In genomic region chr11:87574520-87575180, GRCm38 (mm10) we compare ENCODE assay signal across 33 mouse cellular contexts. TPM values are rescaled to one million over a fixed set of nuclear protein-coding genes. Genes with fewer than 3 reads are reported as not detected.
DNase-seq lines count a peak whose midpoint lies in the region; ATAC-seq and TF ChIP-seq lines count a peak whose summit lies in the region.
"Had no signal": no experiment of that assay in that cellular context is flagged by ENCODE, and none has a peak within 500 bp of the region (broad histone marks: within the 10 kb centered on the region; RNA-seq: fewer than 3 reads in every experiment).

No protein-coding gene starts in this region.

- 67% methylated on average over 21 of the region's 21 CpGs for WGBS in liver, embryonic 15.5 days (ENCODE audit: insufficient replicate concordance)
- WGBS in liver, embryonic 11.5 days = 66% methylated on average over 21 of the region's 21 CpGs
- WGBS in small intestine, adult 2 months = 58% methylated on average over 21 of the region's 21 CpGs

- no peak overlapping the region for H3K9ac ChIP-seq in liver, embryonic 15.5 days
- no peak overlapping the region for H3K9ac ChIP-seq in liver, embryonic 11.5 days (ENCODE audit: low read depth, low read length)
- H3K9ac ChIP-seq: forebrain, embryonic 13.5 days; hindbrain, embryonic 14.5 days; midbrain, embryonic 15.5 days; stomach, embryonic 15.5 days had no signal

- H3K9me3 ChIP-seq in liver, embryonic 15.5 days (replicated peaks) = no peaks in the 10 kb centered on the region
- no peaks in the 10 kb centered on the region for H3K9me3 ChIP-seq in liver, embryonic 11.5 days (ENCODE audit: control insufficient read depth, low read length)
- H3K9me3 ChIP-seq: forebrain, embryonic 13.5 days; midbrain, embryonic 15.5 days; stomach, embryonic 15.5 days had no signal

- peaks cover 27% of the 10 kb centered on the region for H3K4me1 ChIP-seq in liver, embryonic 15.5 days (replicated peaks)
- H3K4me1 ChIP-seq in liver, embryonic 11.5 days (replicated peaks; ENCODE audit: control insufficient read depth, insufficient read depth, low read length) = peaks cover 18% of the 10 kb centered on the region
- peaks cover 11% of the 10 kb centered on the region; the same call in 1 of the 2 replicates for H3K4me1 ChIP-seq in small intestine, adult 2 months (ENCODE audit: control insufficient read depth, insufficient read depth, insufficient read length, low read length)

- H3K4me3 ChIP-seq in liver, embryonic 15.5 days (replicated peaks) = no peak overlapping the region
- H3K4me3 ChIP-seq in liver, embryonic 11.5 days (ENCODE audit: low read depth, low read length) = no peak overlapping the region
- H3K4me3 ChIP-seq in small intestine, adult 2 months (ENCODE audit: low read depth, low read length) = no peak overlapping the region
- H3K4me3 ChIP-seq: forebrain, embryonic 13.5 days; midbrain, embryonic 15.5 days; stomach, embryonic 15.5 days had no signal

- H3K4me2 ChIP-seq in liver, embryonic 15.5 days = peak overlapping the region; percentile 7; the same call in 1 of the 2 replicates
- no peak overlapping the region for H3K4me2 ChIP-seq in liver, embryonic 11.5 days
- H3K4me2 ChIP-seq: forebrain, embryonic 13.5 days; heart, embryonic 11.5 days; hindbrain, embryonic 14.5 days; midbrain, embryonic 15.5 days; stomach, embryonic 15.5 days had no signal

- intact Hi-C loops in heart, postnatal 14 days (cut with DNase I) = no loop called here

- TF ChIP-seq POLR2A in small intestine, adult 2 months (IDR thresholded peaks at IDR 0.05; ENCODE audit: low read depth, low read length) = no peak

- H3K27ac ChIP-seq in liver, embryonic 15.5 days (replicated peaks) = no peak overlapping the region
- H3K27ac ChIP-seq in liver, embryonic 11.5 days (ENCODE audit: low read depth, low read length) = no peak overlapping the region
- peak overlapping the region; percentile 66 for H3K27ac ChIP-seq in small intestine, adult 2 months (ENCODE audit: insufficient read depth, low read depth, low read length)
- H3K27ac ChIP-seq: forebrain, embryonic 13.5 days; hindbrain, embryonic 14.5 days; kidney, postnatal 0 days; midbrain, embryonic 15.5 days; stomach, embryonic 15.5 days had no signal

- no peaks in the 10 kb centered on the region for H3K36me3 ChIP-seq in liver, embryonic 15.5 days (replicated peaks)
- H3K36me3 ChIP-seq in liver, embryonic 11.5 days (ENCODE audit: control insufficient read depth, insufficient read depth, low read length) = no peaks in the 10 kb centered on the region
- no peaks in the 10 kb centered on the region for H3K36me3 ChIP-seq in small intestine, adult 2 months (ENCODE audit: control insufficient read depth, insufficient read depth, low read length)
- H3K36me3 ChIP-seq: midbrain, embryonic 15.5 days; stomach, embryonic 15.5 days had no signal

- peaks cover 17% of the 10 kb centered on the region for H3K27me3 ChIP-seq in liver, embryonic 15.5 days
- H3K27me3 ChIP-seq in liver, embryonic 11.5 days (replicated peaks; ENCODE audit: control insufficient read depth, insufficient read depth, low read length) = no peaks in the 10 kb centered on the region
- H3K27me3 ChIP-seq in small intestine, adult 2 months (ENCODE audit: control insufficient read depth, insufficient read depth, low read length) = peaks cover 7% of the 10 kb centered on the region
- H3K27me3 ChIP-seq: midbrain, embryonic 15.5 days; stomach, embryonic 15.5 days had no signal

- no peak for ATAC-seq in liver, embryonic 15.5 days (ENCODE audit: insufficient read depth)
- ATAC-seq in liver, embryonic 11.5 days (replicated peaks; ENCODE audit: low FRiP score) = no peak
- ATAC-seq: forebrain, embryonic 13.5 days; midbrain, embryonic 15.5 days had no signal

- peak; percentile 85 for DNase-seq in heart, adult 11 months
- DNase-seq in heart, postnatal 14 days = no peak
- DNase-seq in liver, embryonic 11.5 days (ENCODE audit: low spot score) = no peak
- DNase-seq in NIH3T3 (ENCODE audit: low read depth) = peak; percentile 50
- no peak for DNase-seq in urinary bladder, adult 2 months (ENCODE audit: low spot score)
- no peak for DNase-seq in adrenal gland, postnatal 25 days
- DNase-seq: adrenal gland, postnatal 36 days; cerebellum, adult 18-20 months; gastrocnemius, postnatal 10 days; heart, postnatal 4 days; kidney, adult 18-20 months; lung, adult 18-20 months; lung, postnatal 14 days; right cerebral cortex, postnatal 14 days had no signal

- no peak for TF ChIP-seq CTCF in small intestine, adult 2 months (IDR thresholded peaks at IDR 0.05; ENCODE audit: extremely low read depth, insufficient read length, insufficient replicate concordance, low read depth, low read length)

RNA-seq across cellular contexts. Expression of gene Sept4, which starts 5.9 kb away (rescaled TPM):
- 10 to 100 TPM; 70.3 to 70.8 TPM for total RNA-seq in heart, postnatal 14 days (2021)
- 11.6 and 12.6 TPM in 2 replicates for polyA plus RNA-seq in liver, embryonic 15.5 days (2015; fragmentation: Nextera tagmentation; extraction: Ambion mirVana)
- 11.1 and 12.8 TPM in 2 replicates for polyA plus RNA-seq in liver, embryonic 11.5 days (2014; fragmentation: Nextera tagmentation; extraction: Ambion mirVana)
- 11.3 and 19.8 TPM in 2 replicates for polyA plus RNA-seq in small intestine, adult 2 months (2012; rRNA removed)
- polyA plus RNA-seq in urinary bladder, adult 2 months (2012; rRNA removed) = 57.9 and 72.5 TPM in 2 replicates
- total RNA-seq in adrenal gland, postnatal 25 days (2021) = 24.3 and 38.6 TPM in 2 replicates

RNA-seq across cellular contexts. Expression of gene Gm11492, which starts 8.2 kb away (rescaled TPM):
- total RNA-seq in heart, postnatal 14 days (2021) = not detected
- polyA plus RNA-seq in liver, embryonic 15.5 days (2015; fragmentation: Nextera tagmentation; extraction: Ambion mirVana) = not detected in 2 replicates
- polyA plus RNA-seq in liver, embryonic 11.5 days (2014; fragmentation: Nextera tagmentation; extraction: Ambion mirVana) = not detected in 2 replicates
- not detected in 2 replicates for polyA plus RNA-seq in small intestine, adult 2 months (2012; rRNA removed)
- not detected in 2 replicates for polyA plus RNA-seq in urinary bladder, adult 2 months (2012; rRNA removed)
- total RNA-seq in adrenal gland, postnatal 25 days (2021) = not detected in 2 replicates
- total RNA-seq: adrenal gland, adult 18-20 months; adrenal gland, postnatal 36 days; common myeloid progenitor, adult 5-6 weeks; gastrocnemius, postnatal 10 days; heart, postnatal 4 days; layer of hippocampus, adult 8-10 months; layer of hippocampus, postnatal 25 days; left cerebral cortex, postnatal 4 days; MEL had no signal
- polyA plus RNA-seq: brain, embryonic 14.5 days; forebrain, embryonic 13.5 days; heart, embryonic 11.5 days; heart, embryonic 16.5 days; hindbrain, embryonic 14.5 days; intestine, embryonic 14.5 days; kidney, postnatal 0 days; limb, embryonic 14.5 days; midbrain, embryonic 15.5 days; neural tube, embryonic 11.5 days; stomach, embryonic 15.5 days had no signal

RNA-seq across cellular contexts. Expression of gene Mtmr4, which starts 17.3 kb away (rescaled TPM):
- 10 to 100 TPM; 16.0 to 22.9 TPM for total RNA-seq in heart, postnatal 14 days (2021)
- 9.7 and 11.0 TPM in 2 replicates for polyA plus RNA-seq in liver, embryonic 15.5 days (2015; fragmentation: Nextera tagmentation; extraction: Ambion mirVana)
- 31.5 and 34.8 TPM in 2 replicates for polyA plus RNA-seq in liver, embryonic 11.5 days (2014; fragmentation: Nextera tagmentation; extraction: Ambion mirVana)
- polyA plus RNA-seq in small intestine, adult 2 months (2012; rRNA removed) = 28.3 and 60.0 TPM in 2 replicates
- 26.1 and 27.2 TPM in 2 replicates for polyA plus RNA-seq in urinary bladder, adult 2 months (2012; rRNA removed)
- total RNA-seq in adrenal gland, postnatal 25 days (2021) = 25.3 and 33.2 TPM in 2 replicates

RNA-seq across cellular contexts. Expression of gene Hsf5, which starts 42.3 kb away (rescaled TPM):
- total RNA-seq in heart, postnatal 14 days (2021) = under 1 TPM in 1 of 2 experiments, not detected in 1; 0.07 TPM
- not detected in 2 replicates for polyA plus RNA-seq in liver, embryonic 15.5 days (2015; fragmentation: Nextera tagmentation; extraction: Ambion mirVana)
- 0.08 and 0.10 TPM in 2 replicates for polyA plus RNA-seq in liver, embryonic 11.5 days (2014; fragmentation: Nextera tagmentation; extraction: Ambion mirVana)
- 0.13 and 0.34 TPM in 2 replicates for polyA plus RNA-seq in small intestine, adult 2 months (2012; rRNA removed)
- 0.10 TPM in 2 replicates for polyA plus RNA-seq in urinary bladder, adult 2 months (2012; rRNA removed)
- 0.09 and 0.24 TPM in 2 replicates for total RNA-seq in adrenal gland, postnatal 25 days (2021)
- total RNA-seq: common myeloid progenitor, adult 5-6 weeks; MEL had no signal

Comparison
In these comparisons a context has a peak if more than half of its experiments do, and no peak if none do; other contexts are left out.
1. DNase-seq: peak in heart, adult 11 months (single experiment) and NIH3T3 (single experiment); none in heart, postnatal 14 days (0 of 2), liver, embryonic 11.5 days (single experiment), urinary bladder, adult 2 months (single experiment) and adrenal gland, postnatal 25 days (single experiment).